Mouse (Mus musculus) cortical plate, adult 2 months (tissue): ENCODE results near the gene Ovch2.

Source experiments
- CTCF ChIP-seq: fragments of 200-500 bp; IDR thresholded peaks from 2 replicates; pipeline ENCODE4 v1.5.1; 2011; ENCODE audit warnings: mild to moderate bottlenecking, control low read depth, low read length; ENCODE audit not compliant: insufficient read depth; ENCODE audit errors: extremely low read depth
- POLR2A ChIP-seq: fragments of 200-500 bp; IDR thresholded peaks from 2 replicates; pipeline ENCODE4 v1.6.1; 2011; ENCODE audit warnings: mild to moderate bottlenecking, low read length, control low read depth; ENCODE audit not compliant: insufficient read depth; ENCODE audit errors: extremely low read depth

GRCm38 (mm10) chr7:107752031-107752520, 48.9 kb downstream of the Ovch2 start:
- TF ChIP-seq CTCF: no peak
- no peak for TF ChIP-seq POLR2A
